Mouse (Mus musculus) c-Kit-positive CD71-positive TER-119-negative erythroid progenitor cells, embryonic 14.5 days (primary cell): ENCODE results near the gene Agbl4.
A peak's percentile ranks its signal among the peaks of the same experiment; 100 is the strongest.

Experiments used
- DNase-seq: peaks from one replicate; pipeline ENCODE4 v3.0.0-alpha.2; 2013; ENCODE audit warnings: low read depth

The Agbl4 gene

DNA sequence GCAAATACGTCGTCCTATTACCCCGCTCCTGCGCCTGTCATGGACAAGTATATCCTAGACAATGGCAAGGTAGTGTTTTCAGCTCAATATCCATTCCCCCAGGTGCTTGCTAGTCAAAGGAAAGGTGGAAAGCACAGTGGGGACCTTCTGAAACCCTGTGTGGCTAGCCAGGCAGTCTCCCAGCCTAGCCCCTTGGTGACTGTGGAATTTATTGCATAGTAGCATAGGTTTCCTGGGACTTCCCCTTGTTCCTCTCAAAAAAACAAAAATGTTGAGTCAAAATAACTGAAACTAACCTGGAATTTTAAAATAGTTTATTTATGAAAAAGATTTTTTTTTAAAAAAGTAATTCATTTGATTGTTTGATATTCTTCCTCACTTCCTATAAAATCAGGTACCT is 1051.1 kb downstream of the Agbl4 start:
- DNase-seq = no peak

DNA sequence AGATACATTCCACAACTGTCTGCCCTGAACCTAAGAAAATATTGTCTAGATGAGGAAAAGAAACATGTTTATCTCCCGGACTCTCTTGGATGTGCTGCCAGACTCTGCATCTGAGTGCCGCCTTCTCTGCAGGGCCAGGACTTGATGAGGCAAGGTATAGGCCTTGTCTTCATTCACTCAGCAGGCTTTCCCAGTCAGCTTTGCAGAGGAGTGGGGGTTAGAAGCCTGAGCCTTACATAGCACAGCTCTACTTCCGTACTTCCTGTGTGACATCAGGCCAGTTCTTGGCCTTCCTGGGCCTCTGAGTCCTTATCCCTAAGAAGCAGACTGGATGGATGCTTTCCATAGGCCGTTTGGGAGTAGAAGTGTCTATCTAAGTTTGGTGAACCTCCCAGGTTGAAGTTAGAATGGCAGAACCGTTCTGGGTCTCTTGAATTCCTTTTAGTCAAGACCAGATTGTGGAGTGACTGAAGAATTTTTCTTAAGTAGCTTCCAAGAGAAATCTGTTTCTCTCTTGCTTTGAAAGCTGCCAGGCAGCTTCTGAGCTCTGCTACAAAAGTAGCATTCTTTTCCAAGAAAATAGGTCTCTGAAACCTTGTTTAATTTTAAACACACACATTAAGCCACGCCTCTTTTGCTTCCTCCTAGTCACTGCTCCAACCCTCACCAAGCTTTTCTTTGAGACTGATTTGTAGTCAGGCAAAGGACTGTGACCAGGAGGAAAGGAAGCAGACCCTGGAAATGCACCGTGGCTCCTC is 1052.2 kb downstream of the Agbl4 start:
- DNase-seq = no peak

DNA sequence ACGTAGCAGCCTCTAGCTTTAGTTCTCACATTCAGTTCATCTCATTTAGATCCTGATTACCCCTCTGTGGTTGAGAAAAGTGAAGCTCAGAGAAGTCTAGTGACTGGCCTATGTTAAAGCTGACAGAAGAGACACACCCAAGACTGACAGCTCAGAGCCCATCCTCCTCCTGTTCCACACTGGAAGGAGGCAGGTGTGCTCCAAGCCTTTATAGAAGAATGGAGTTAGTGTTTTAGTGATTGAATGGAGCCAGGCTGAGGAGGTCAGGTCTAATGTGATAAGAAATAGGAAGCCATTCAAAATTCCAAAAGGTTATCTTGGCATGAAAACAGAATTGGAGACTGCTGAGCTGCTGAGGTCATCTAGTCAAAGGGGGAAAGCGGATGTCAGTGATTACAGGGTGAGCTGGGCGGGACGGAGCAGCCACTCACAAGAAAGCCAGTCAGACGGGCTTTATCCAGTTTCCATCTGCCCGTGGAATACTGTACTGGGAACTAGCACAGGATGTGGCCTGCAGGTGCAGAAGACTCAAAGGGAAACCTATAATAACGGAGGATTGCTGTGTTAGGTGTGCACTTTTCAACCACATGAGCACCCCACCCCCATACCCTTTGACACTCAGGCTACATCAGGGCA is 1053.9 kb downstream of the Agbl4 start:
- no peak for DNase-seq

DNA sequence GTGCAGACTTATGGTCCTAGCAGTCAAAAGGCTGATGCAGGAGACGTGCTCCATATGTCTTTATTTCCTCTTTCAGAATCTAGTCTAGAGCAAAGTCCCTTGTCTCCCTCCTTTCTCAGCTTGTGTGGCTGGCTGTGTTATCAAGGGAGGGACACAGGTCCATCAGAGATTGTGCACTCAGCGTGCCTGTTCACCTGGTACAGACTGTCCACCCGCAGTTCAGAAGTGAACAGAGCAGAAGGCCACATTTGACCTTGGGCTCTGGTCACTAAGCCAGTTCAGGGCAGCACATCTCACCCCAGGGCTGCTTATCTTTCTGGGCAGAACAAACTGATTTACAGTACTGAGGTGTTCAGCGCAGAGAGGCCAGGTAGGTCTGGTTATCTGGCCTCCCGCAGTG is 1054.7 kb downstream of the Agbl4 start:
- DNase-seq = no peak

DNA sequence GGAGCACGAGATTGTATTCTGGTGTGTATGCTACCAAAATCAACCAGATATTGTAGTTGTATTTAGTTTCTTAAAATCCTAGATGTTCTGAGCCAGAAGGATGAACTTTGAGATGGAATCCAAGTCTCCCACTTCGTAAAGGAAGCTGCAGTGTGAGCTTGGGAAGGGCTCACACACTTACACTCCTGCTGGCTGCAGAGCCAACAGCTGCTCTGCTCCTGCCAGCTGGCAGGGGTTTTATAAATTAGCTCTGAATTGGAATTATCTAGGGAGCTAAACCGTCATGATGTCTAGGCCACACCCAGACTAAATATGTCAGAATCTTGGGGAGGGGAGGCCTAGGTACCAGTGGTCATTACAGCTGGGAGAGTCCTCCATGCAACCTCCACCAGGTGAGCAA is 1055.8 kb downstream of the Agbl4 start:
- no peak for DNase-seq

DNA sequence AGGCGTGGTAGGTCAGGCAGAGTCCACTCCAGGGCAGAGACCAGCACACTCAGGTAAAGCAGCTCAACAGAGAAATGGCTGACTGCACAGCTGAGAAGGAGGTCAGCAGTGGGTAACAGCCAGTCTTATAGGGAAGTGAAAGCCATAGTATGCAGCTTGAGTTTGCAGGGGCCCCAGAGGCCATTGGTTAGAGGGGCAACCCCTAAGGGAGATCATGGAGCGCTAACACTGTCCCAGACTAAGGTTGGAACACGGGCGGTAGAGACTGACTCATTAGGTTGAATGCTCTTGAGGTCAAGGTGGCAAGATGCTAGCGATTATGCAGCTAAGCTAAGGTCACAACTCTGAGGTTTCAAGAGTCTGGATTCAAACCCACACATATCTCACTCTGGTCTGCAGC is 1058.2 kb downstream of the Agbl4 start:
- no peak for DNase-seq

DNA sequence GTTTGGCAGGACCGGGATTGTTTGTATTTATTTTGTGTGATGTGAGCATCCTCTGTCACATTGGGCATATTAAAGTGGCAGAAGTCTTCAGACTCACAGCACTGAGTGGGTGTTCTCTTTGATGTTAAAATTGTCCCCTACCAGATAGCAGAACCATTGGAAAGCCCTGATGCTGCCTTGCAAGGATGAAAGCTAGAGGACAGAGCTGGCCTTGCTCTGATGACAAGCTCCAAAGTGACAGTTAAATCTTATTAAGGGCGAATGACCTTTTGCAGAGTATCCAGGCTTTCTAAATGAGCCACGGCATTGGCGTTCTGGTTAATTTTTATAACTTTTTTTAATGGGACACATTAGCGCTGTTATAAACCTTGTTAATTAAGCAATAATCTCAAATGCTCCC is 1060.1 kb downstream of the Agbl4 start:
- DNase-seq = no peak

DNA sequence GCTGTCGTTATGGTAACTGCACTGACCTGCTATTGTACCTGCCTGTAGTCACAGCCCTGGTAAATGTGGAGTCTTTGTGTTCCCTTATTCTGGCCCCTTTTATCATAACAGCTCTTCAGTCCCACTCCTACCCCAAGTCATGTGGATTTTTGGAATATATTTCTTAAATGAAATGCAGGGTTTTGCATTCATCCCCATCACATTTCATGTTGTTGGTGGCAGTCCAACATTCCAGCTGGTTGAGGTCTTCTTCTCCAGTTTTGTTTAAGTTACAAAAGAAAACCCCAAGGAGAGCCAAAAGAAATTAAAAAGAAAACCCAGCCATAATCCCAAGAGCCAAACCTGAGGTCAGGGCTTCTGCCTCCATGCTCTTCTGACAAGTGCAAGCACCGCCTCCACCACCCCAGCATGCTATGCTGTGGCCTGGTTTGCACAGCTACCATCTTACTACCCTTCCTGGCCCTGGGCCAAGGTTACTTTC is 1069.9 kb downstream of the Agbl4 start:
- no peak for DNase-seq

DNA sequence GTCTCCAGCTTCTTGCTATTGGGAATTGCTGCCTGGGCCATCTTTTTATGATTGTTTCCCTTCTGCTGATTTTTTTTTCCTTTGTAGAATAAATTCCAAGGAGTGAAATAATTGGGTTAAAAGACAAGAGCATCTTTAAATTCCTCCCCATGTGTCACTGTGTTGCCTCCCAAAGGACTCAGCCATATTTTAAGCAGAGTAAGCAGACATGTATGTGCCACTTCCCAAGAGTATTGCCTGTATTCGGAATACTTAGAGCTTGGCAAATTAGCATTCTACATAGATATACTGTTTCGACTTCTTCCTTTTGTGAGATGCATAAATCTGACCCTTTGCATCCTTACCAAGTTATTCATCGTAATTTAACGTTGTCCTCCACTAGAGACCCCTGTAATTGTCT is 1070.3 kb downstream of the Agbl4 start:
- DNase-seq = no peak

DNA sequence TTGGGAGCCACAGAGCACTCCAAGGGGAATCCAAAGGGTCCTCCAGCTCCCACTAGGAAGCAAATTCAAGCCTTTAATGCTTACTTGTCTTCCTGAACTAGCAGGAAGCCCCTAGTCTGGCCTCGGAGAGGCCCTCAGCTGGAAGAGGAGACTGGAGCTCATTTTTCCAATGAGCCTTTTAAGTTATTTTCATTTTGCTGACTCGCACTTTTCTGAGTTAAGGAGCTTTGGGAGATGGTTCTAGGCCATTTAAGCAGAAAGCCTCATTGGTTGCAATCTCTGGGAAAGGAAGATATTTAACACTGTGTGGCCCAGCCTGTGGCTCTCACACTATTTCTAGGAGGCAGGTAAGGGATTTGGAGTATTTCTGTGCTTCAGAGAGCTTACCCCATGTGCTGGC is 1072.4 kb downstream of the Agbl4 start:
- DNase-seq = no peak

DNA sequence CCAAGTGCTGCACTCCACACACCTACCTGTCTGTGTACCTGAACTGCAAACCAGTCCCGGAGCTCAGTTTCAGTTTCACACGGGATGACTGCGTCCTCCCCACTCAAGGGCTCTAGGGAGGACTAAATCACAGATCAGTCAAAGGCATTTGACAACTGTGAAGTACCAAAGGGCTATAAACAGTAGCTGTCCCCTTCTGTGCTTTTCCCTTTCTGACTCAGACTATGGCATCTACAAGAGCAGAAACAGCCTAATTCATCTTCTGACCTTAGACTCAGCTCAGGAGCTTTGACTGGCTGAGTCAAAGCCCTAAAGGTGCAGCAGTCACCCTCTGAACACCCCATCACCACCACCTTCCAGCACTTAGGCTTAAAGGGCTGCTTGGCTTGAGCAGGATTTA is 1074.3 kb downstream of the Agbl4 start:
- DNase-seq = no peak

DNA sequence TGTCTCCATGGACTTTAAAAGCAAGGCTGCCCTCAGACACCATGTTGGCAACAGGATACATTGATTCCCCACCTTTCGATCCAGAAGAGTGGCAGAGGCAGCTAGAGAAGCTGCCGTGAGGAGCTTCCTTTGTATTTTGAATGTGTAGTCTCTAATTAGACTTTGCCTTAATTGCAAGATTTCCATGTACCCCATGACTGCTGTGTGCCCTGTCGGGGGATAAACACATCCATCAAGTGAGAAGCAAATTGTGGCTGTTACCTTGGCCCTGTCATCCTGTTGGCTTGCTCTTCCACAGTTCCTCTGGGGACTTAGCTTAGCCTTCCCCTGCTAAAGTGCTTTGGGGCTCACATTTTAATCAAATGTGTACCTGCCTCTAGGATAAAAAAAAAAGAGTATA is 1075.0 kb downstream of the Agbl4 start:
- no peak for DNase-seq

DNA sequence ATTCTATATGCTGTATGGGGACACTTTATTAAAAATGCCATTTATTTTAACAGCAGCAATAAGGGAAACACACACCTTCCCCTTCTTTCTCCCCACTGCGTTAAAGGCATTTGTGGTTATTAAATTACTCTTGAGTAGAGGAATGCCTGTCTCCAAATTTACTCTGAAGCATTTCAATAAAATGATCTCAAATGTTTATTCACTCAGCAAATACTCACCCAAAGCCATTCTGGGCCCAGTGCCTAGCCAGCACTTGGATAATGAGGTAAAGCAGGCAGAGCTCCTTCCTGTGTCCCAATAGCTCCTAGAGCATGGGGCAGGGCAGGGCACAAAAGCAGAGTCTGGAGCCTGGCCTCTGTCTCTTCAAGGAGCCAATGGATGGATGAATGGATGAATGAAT is 1075.6 kb downstream of the Agbl4 start:
- no peak for DNase-seq

DNA sequence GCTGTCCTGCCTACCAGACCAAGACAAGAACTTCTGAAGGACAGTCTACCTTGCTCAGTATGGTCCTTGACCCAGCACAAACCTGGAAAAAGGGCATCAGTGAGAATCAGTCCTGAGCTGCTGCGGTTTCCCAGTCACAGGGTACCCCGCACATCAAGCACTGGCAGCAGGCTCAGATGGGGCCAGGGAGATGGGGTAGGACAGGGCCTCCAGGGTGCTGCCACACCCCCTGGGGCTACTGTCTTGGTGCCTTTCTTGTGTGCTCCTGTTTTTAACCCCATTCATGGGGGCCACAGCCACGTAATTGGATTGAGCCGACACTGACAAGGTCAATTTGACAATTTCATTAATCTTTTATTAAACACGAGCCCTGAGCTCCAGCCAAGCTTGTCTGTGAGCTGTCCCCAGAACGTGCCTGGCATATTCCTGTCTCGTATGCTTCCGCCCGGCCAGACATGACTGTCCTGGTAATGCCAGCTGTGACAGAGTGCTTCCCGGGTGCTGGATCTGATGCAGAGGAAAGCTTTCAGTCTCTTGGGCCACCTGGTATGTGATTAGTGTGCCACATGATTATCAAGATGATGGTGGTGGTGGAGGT is 1078.0 kb downstream of the Agbl4 start:
- no peak for DNase-seq

DNA sequence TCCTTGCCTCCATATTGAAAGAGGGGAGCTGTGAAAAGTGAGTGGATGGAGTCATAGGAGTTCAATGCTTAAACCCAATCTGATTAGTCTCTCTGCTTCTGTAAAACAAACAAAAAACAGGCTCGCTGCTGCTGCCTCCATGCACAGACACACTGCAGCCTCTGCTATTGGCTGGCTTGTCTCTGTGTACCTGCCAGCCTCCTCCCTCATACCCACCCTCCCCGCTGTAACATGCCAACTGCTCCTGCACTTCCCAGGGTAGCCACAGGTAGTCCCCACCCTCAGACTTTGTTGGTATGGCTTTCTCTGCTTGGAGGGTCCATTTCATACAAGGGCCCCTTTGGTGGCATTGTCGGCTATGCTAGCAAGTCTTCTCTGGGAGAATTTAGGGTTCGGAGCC is 1080.0 kb downstream of the Agbl4 start:
- no peak for DNase-seq

DNA sequence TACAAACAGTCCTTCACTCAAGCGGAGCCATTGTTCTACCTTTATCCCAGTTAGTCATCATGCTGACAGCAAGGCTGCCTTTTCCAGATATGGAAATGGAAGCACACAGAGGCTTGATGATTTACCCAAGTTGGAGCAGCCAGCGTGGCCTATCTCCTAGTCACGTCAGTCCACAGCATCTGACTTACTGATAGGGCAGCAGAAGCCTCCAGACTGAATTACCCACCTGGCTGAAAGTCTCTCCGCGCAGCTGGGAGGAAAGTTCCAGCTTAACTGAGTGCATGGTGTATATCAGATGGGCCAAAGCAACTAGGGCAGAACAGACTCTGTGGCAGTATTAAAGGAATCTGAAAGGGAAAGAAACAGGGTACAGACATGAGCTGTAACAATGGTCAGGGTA is 1086.0 kb downstream of the Agbl4 start:
- DNase-seq = no peak

DNA sequence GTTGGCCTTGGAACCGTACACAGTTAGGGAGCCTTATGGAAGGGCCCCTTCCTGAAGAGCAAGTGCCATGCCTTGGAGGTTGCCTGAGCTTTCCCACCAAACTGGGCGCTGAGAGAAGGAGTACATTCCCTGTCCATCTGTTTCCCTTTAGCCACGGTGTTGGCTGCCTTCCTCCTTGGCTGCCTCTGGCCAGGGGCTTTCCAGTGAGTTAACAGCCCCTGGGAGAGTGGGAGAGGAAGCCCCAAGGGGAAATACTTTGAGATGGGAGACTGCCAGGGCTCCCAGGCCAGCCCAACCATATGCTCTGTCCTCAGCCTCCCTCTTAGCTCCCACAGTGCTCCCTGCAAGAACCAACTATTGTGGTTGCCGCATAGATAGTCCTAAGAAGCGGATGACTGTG is 1087.7 kb downstream of the Agbl4 start:
- no peak for DNase-seq

DNA sequence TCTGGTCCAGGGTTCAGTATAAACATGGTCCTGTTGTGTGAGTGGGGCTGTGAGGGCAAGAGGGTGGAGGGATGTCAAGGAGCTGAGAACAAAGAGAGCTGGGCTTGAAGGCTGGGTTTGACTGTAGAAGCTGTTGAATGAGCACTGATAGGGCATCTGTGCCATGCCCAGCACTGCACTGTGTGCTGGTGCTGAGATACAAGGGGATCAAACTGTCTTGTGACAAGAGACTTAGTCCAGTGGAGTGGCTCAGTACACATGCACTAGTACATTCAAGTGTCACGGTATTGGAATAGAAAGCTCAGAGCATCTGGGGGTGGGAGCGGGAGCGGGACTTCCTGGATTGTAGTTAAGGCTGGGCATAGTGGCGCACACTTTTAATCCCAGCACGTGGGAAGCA is 1088.7 kb downstream of the Agbl4 start:
- DNase-seq = no peak

DNA sequence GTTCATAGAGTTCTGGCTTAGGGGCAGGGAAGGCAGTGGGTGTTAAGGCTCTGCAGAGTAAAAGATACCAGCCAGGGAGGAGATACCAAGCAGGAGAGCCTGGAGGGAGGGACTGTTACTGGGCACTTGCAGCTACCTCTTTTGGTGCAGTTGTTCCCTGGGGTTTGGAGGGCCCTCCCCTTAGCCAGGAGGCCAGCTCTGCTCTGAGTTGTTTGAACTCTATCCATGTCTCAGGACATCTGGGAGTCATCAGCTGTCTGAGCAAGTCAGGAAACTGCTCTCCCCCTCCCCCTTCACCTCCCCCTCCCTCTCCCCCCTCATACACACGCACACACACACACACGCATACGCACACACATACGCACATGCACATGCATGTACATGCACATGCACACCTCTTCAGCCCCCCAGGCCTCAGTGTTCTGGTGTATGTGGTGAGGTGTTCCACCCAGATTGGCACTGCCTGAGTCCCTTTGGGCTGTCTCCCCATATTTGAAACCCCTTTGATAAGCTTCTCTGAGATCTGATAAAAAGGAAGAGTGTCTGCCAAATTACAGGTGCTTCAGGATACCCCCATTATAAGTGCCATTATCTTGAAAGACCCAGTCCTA is 1089.9 kb downstream of the Agbl4 start:
- DNase-seq = no peak

DNA sequence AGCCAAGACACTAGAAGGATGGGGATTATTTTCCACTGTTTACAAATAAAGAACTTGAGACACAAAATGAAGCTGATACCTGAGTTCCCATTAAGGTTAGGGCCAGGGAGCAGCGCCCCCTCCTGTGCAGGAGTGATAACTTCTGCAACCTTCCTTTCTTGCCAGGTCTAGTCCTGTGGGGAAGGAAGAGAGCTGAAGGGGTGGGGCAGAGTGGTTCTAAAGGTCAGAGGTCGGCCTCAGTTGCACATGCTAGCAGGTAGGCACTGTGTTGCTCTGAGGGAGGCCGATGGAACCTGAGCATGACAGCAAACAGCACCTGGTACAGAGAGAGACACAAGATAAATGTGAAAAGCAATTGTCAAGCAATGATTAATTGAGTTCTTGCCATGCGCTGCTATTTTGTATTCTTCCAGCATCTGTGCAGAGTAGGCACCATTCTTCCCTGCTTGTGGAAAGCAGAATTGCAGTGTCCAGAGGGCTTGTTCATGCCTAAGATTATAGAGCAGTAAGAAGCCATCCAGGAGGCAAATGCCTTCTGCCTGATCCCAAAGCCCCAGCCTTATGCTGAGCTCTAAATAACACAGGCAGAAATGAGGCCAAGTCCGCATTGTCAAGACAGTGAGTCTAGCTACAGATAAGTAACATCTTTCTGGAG is 1096.4 kb downstream of the Agbl4 start:
- DNase-seq = no peak

DNA sequence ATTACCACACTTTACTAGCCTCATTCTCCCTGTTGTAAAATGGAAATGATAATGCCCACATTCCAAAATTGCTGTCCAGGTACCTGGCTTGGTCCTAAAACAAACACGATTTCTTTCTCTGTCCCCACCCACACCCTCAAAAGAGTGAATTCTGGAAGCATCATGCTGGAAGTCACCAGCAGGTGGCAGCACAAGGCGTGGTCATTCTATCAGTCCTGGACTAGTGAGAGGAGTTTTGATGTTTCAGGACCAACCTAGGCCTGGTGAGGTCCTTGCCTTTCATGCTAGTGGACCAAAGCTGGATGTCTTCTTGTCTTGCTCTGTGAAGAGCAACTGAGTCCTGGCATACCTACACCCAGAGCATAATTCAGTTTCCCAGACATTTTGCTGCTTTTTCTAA is 1098.5 kb downstream of the Agbl4 start:
- peak; percentile 53 for DNase-seq

DNA sequence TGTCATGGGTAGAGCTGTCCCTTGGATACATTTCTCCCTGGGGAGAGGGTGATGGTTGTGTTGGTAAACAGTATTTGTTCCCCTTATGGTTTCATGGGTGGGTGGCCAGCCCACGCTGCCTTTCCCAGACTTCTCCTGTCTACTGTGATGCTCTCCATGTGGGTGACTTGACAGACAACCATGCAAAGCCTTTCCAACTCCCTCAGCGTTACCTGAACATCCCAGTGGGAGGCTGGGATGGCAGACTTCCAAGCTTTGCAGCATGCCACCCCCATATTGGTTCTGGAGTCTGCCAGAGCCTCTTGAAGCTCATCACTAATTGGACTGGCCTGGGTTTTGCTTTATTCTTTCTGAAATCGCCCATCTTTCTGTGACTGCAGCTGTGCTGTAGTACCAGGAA is 1101.3 kb downstream of the Agbl4 start:
- DNase-seq = no peak

DNA sequence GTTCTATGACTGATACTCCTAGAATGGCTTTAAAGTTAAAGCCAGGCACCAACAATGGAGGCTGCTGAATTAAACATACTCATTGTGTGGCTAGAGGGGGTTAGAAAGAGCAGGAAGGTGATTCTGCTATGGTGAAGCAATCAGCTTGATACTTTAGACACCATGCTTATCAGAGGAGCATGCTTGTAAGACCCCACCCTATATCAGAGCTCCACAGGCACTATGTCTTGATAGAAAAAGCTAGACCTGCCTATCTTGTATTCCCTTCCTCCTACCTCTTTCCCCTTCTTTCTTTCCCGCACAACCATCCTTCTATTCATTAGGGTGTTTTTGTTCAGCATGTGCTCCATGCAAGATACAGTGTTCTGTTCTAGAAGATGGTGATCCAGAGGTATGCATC is 1104.0 kb downstream of the Agbl4 start:
- DNase-seq = peak; percentile 15
